Mouse (Mus musculus): ENCODE results near the gene Cmpk2. TPM values are rescaled to one million over a fixed set of nuclear protein-coding genes. Genes with fewer than 3 reads are reported as not detected.

Gene Cmpk2
- 12.6 TPM for polyA plus RNA-seq (2017; shearing (Covaris generic))

GRCm38 (mm10) chr12:26469098-26470041 is at the start of gene Cmpk2:
Gene Cmpk2, plus strand, starts transcription at chr12:26469204.

GRCm38 (mm10) chr12:26456028-26456698 is 12.8 kb upstream of the Cmpk2 start, which contains the start of gene Rsad2:
Gene Rsad2, minus strand, starts transcription at chr12:26456452.

Other genes with a start within 250 kb of the Cmpk2 start
- 4.6 TPM for gene Rnf144a, start 54.0 kb upstream of the Cmpk2 start, polyA plus RNA-seq (2017; shearing (Covaris generic))
- 8.5 TPM for gene Rsad2, start 12.8 kb upstream of the Cmpk2 start, polyA plus RNA-seq (2017; shearing (Covaris generic))